In the genomic region with DNA sequence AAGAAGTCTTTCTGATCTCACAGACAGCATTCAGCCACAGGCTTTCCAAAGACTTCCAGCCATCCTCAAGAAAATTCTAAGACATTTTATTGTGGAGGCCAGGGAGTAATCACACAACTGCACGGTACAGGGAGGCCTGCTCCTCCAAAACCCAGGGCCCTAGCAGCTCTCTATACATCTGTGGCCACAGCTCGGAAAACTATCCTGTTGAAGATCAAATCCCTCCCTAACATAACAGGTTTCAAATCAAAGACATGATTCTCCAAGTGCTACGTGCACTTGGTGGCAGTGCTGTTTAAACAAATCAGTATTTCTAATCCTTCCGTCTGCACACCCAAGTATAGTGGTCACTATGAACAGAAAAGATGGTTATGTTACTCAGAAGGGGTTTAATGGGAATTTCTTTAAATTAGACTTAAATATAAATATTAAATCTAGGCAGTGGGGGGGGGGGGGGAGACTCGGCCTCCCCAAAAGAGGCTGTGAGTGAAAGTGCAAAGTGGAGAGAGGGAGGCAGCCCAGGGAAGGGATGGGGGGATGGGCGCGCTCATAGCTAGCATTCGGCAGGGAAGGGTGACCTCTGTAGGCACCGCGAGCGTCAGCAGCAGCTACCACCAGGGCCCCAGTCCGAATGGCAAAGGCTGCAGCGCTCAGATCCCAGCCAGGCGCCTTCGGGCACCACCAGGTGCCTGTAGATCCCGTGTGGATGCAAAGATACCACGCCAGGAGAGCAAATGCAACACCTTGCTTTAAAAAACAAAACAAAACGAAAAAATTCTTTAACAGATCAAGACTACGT, we compare ENCODE assay signal across 8 mouse cellular contexts. TPM values are rescaled to one million over a fixed set of nuclear protein-coding genes. Genes with fewer than 3 reads are reported as not detected.
DNase-seq lines count a peak whose midpoint lies in the region; ATAC-seq and TF ChIP-seq lines count a peak whose summit lies in the region.

No protein-coding gene starts in this region.

- peak overlapping the region; percentile 94 for H3K4me2 ChIP-seq in heart, embryonic 13.5 days
- H3K4me2 ChIP-seq in kidney, postnatal 0 days (ENCODE audit: low read length): peak overlapping the region; percentile 93
- H3K4me2 ChIP-seq in liver, embryonic 12.5 days: peak overlapping the region; percentile 96
- peak overlapping the region; percentile 89 for H3K4me2 ChIP-seq in stomach, embryonic 16.5 days (ENCODE audit: low read depth, low read length)

- H3K4me1 ChIP-seq in forebrain, embryonic 10.5 days: peaks cover 59% of the 10 kb centered on the region
- H3K4me1 ChIP-seq in heart, embryonic 13.5 days: peaks cover 60% of the 10 kb centered on the region
- no peaks in the 10 kb centered on the region; the same call in 1 of the 2 replicates for H3K4me1 ChIP-seq in kidney, postnatal 0 days (replicated peaks; ENCODE audit: insufficient read depth, low read length)
- peaks cover 35% of the 10 kb centered on the region for H3K4me1 ChIP-seq in liver, embryonic 12.5 days
- H3K4me1 ChIP-seq in stomach, embryonic 16.5 days (ENCODE audit: control insufficient read depth, insufficient read depth, low read length): peaks cover 24% of the 10 kb centered on the region

- peak; percentile 86 for DNase-seq in layer of hippocampus, adult 11-12 months (ENCODE audit: low spot score)
- DNase-seq in layer of hippocampus, adult 9-10 months (ENCODE audit: low spot score): no peak
- DNase-seq in forebrain, embryonic 10.5 days (ENCODE audit: extremely low spot score, low spot score): peak; percentile 83
- peak; percentile 95 for DNase-seq in kidney, postnatal 0 days (ENCODE audit: low spot score)
- DNase-seq in neural tube, embryonic 10.5 days (ENCODE audit: extremely low spot score, low spot score): peak; percentile 84

- H3K4me3 ChIP-seq in forebrain, embryonic 10.5 days: peak overlapping the region; percentile 97
- H3K4me3 ChIP-seq in heart, embryonic 13.5 days: peak overlapping the region; percentile 91
- peak overlapping the region; percentile 88 for H3K4me3 ChIP-seq in kidney, postnatal 0 days (replicated peaks; ENCODE audit: low read depth, low read length)
- peak overlapping the region; percentile 64 for H3K4me3 ChIP-seq in liver, embryonic 12.5 days
- H3K4me3 ChIP-seq in stomach, embryonic 16.5 days (replicated peaks; ENCODE audit: low read length): peak overlapping the region; percentile 90

- H3K9ac ChIP-seq in heart, embryonic 13.5 days: peak overlapping the region; percentile 95
- peak overlapping the region; percentile 81 for H3K9ac ChIP-seq in kidney, postnatal 0 days (ENCODE audit: low read depth, low read length)
- H3K9ac ChIP-seq in liver, embryonic 12.5 days: no peak overlapping the region
- peak overlapping the region; percentile 92 for H3K9ac ChIP-seq in stomach, embryonic 16.5 days (ENCODE audit: low read length)

- peak overlapping the region; percentile 98 for H3K27ac ChIP-seq in forebrain, embryonic 10.5 days
- peak overlapping the region; percentile 84 for H3K27ac ChIP-seq in heart, embryonic 13.5 days (replicated peaks)
- peak overlapping the region; percentile 77; the same call in 1 of the 2 replicates for H3K27ac ChIP-seq in kidney, postnatal 0 days
- H3K27ac ChIP-seq in liver, embryonic 12.5 days: no peak overlapping the region
- peak overlapping the region; percentile 68; the same call in 1 of the 2 replicates for H3K27ac ChIP-seq in stomach, embryonic 16.5 days (ENCODE audit: low read length)

- H3K36me3 ChIP-seq in forebrain, embryonic 10.5 days (replicated peaks): no peaks in the 10 kb centered on the region
- H3K36me3 ChIP-seq in heart, embryonic 13.5 days: no peaks in the 10 kb centered on the region
- no peaks in the 10 kb centered on the region for H3K36me3 ChIP-seq in kidney, postnatal 0 days (ENCODE audit: insufficient read depth, low read length)
- H3K36me3 ChIP-seq in liver, embryonic 12.5 days: peaks cover 3% of the 10 kb centered on the region; the same call in 1 of the 2 replicates
- no peaks in the 10 kb centered on the region for H3K36me3 ChIP-seq in stomach, embryonic 16.5 days (ENCODE audit: control insufficient read depth, insufficient read depth, low read length)

- under 1% methylated on average over 19 of the region's 19 CpGs for WGBS in forebrain, embryonic 10.5 days
- WGBS in heart, embryonic 13.5 days: 7% methylated on average over 19 of the region's 19 CpGs
- WGBS in kidney, postnatal 0 days: 10% methylated on average over 19 of the region's 19 CpGs
- 14% methylated on average over 19 of the region's 19 CpGs for WGBS in liver, embryonic 12.5 days (ENCODE audit: insufficient replicate concordance)
- 5% methylated on average over 19 of the region's 19 CpGs for WGBS in stomach, embryonic 16.5 days

- no peaks in the 10 kb centered on the region for H3K9me3 ChIP-seq in forebrain, embryonic 10.5 days
- no peaks in the 10 kb centered on the region for H3K9me3 ChIP-seq in heart, embryonic 13.5 days
- no peaks in the 10 kb centered on the region for H3K9me3 ChIP-seq in kidney, postnatal 0 days (replicated peaks; ENCODE audit: low read length)
- no peaks in the 10 kb centered on the region for H3K9me3 ChIP-seq in liver, embryonic 12.5 days (replicated peaks)
- H3K9me3 ChIP-seq in stomach, embryonic 16.5 days (replicated peaks; ENCODE audit: control insufficient read depth, low read length): no peaks in the 10 kb centered on the region

- TF ChIP-seq CTCF in kidney, postnatal 0 days (IDR thresholded peaks at IDR 0.05; ENCODE audit: low read depth): peak; percentile 76

- no peaks in the 10 kb centered on the region for H3K27me3 ChIP-seq in forebrain, embryonic 10.5 days (ENCODE audit: poor library complexity, severe bottlenecking)
- no peaks in the 10 kb centered on the region for H3K27me3 ChIP-seq in heart, embryonic 13.5 days (replicated peaks)
- no peaks in the 10 kb centered on the region for H3K27me3 ChIP-seq in kidney, postnatal 0 days (ENCODE audit: insufficient read depth, low read length)
- peaks cover 51% of the 10 kb centered on the region for H3K27me3 ChIP-seq in liver, embryonic 12.5 days (replicated peaks)
- H3K27me3 ChIP-seq in stomach, embryonic 16.5 days (ENCODE audit: control insufficient read depth, insufficient read depth, low read length): no peaks in the 10 kb centered on the region

- peak; percentile 51; the same call in 1 of the 2 replicates for ATAC-seq in heart, embryonic 13.5 days (ENCODE audit: extremely low read depth, insufficient number of reproducible peaks, low FRiP score, low TSS enrichment)
- ATAC-seq in kidney, postnatal 0 days (replicated peaks; ENCODE audit: low FRiP score, low read depth): peak; percentile 41; the same call in 1 of the 2 replicates
- no peak; the same call in 1 of the 2 replicates for ATAC-seq in liver, embryonic 12.5 days
- peak; percentile 71 for ATAC-seq in stomach, embryonic 16.5 days (ENCODE audit: insufficient read depth, low FRiP score)

RNA-seq across cellular contexts. Expression of a gene that starts 2.4 kb away (rescaled TPM):
- 28.7 and 29.9 TPM in 2 replicates for polyA plus RNA-seq in forebrain, embryonic 10.5 days (2016; fragmentation: Nextera tagmentation; extraction: Ambion mirVana)
- 11.4 and 11.7 TPM in 2 replicates for polyA plus RNA-seq in heart, embryonic 13.5 days (2015; fragmentation: Nextera tagmentation; extraction: Ambion mirVana)
- polyA plus RNA-seq in kidney, postnatal 0 days (2015; fragmentation: Nextera tagmentation; extraction: Ambion mirVana): 24.0 and 27.4 TPM in 2 replicates
- polyA plus RNA-seq in liver, embryonic 12.5 days (2016; fragmentation: Nextera tagmentation; extraction: Ambion mirVana): 2.8 and 3.3 TPM in 2 replicates
- polyA plus RNA-seq in stomach, embryonic 16.5 days (2015; fragmentation: Nextera tagmentation; extraction: Ambion mirVana): 8.4 and 8.7 TPM in 2 replicates

RNA-seq across cellular contexts. Expression of a gene that starts 31.7 kb away (rescaled TPM):
- polyA plus RNA-seq in forebrain, embryonic 10.5 days (2016; fragmentation: Nextera tagmentation; extraction: Ambion mirVana): 154 and 157 TPM in 2 replicates
- 79.0 and 86.7 TPM in 2 replicates for polyA plus RNA-seq in heart, embryonic 13.5 days (2015; fragmentation: Nextera tagmentation; extraction: Ambion mirVana)
- polyA plus RNA-seq in kidney, postnatal 0 days (2015; fragmentation: Nextera tagmentation; extraction: Ambion mirVana): 160 and 169 TPM in 2 replicates
- 75.4 and 79.5 TPM in 2 replicates for polyA plus RNA-seq in liver, embryonic 12.5 days (2016; fragmentation: Nextera tagmentation; extraction: Ambion mirVana)
- 94.6 and 100 TPM in 2 replicates for polyA plus RNA-seq in stomach, embryonic 16.5 days (2015; fragmentation: Nextera tagmentation; extraction: Ambion mirVana)
